Mouse (Mus musculus) liver, embryonic 15.5 days (tissue): ENCODE data around the gene Apol6. TPM values are rescaled to one million over a fixed set of nuclear protein-coding genes. Genes with fewer than 3 reads are reported as not detected.

Source experiments
- ATAC-seq: fragments of 200-750 bp; cut with Nextera tagmentation; 2 replicates; pipeline ENCODE4 v1.8.0; 2017; ENCODE audit warnings: moderate number of reproducible peaks, mild to moderate bottlenecking, moderate library complexity; ENCODE audit not compliant: insufficient read depth
- H3K27ac ChIP-seq: fragments of 300-500 bp; sonication (generic); replicated peaks from 2 replicates; pipeline ENCODE4 v1.5.1; 2015; ENCODE audit warnings: mild to moderate bottlenecking, inconsistent platforms
- H3K27me3 ChIP-seq: fragments of 300-500 bp; sonication (generic); 2 replicates; pipeline ENCODE4 v1.6.1; 2015; ENCODE audit warnings: mild to moderate bottlenecking, inconsistent platforms
- H3K36me3 ChIP-seq: fragments of 300-500 bp; sonication (generic); replicated peaks from 2 replicates; pipeline ENCODE4 v1.6.1; 2015; ENCODE audit warnings: moderate library complexity, mild to moderate bottlenecking, inconsistent platforms
- H3K4me1 ChIP-seq: fragments of 300-500 bp; sonication (generic); replicated peaks from 2 replicates; pipeline ENCODE4 v1.6.1; 2015; ENCODE audit warnings: inconsistent platforms
- H3K4me2 ChIP-seq: fragments of 300-500 bp; sonication (generic); 2 replicates; pipeline ENCODE4 v1.6.1; 2015; ENCODE audit warnings: moderate library complexity, mild to moderate bottlenecking, inconsistent platforms
- H3K4me3 ChIP-seq: fragments of 300-500 bp; sonication (generic); replicated peaks from 2 replicates; pipeline ENCODE4 v1.5.1; 2015; ENCODE audit warnings: mild to moderate bottlenecking, inconsistent platforms
- H3K9ac ChIP-seq: fragments of 300-500 bp; sonication (generic); 2 replicates; pipeline ENCODE4 v1.6.1; 2015; ENCODE audit warnings: moderate library complexity, mild to moderate bottlenecking, inconsistent platforms
- H3K9me3 ChIP-seq: fragments of 300-500 bp; sonication (generic); replicated peaks from 2 replicates; pipeline ENCODE4 v1.6.1; 2016; ENCODE audit warnings: inconsistent platforms
- WGBS: fragments of 180-500 bp; shearing (Covaris S2); methylation state at CpG from one replicate; pipeline ENCODE4 v1.1.7; 2015; ENCODE audit warnings: mixed read lengths; ENCODE audit not compliant: insufficient replicate concordance; 5-methylcytosine and 5-hydroxymethylcytosine counted together
- polyA plus RNA-seq: library from polyadenylated mRNA; unstranded; fragments of >200 nt; fragmentation: Nextera tagmentation; extraction: Ambion mirVana; gene quantifications from 2 replicates; pipeline ENCODE4 v1.2.1, GENCODE M21; 2015

Gene Apol6
- polyA plus RNA-seq, 1 experiment from 2014 or later = 0.15 TPM

GRCm38 (mm10) chr15:77071501-77071900 lies 27.0 kb downstream of the Apol6 start:
- Histone ChIP-seq H3K27me3 (no peaks in the 10 kb centered on the region; the same call in 1 of the 2 replicates), H3K4me3 (no peak overlapping the region), H3K9me3 (no peaks in the 10 kb centered on the region), H3K4me1 (peaks cover 14% of the 10 kb centered on the region), H3K4me2 (0 out of 2 replicates have a peak overlapping the region, but pooled peaks have one; percentile 2), H3K9ac (no peak overlapping the region), H3K36me3 (no peaks in the 10 kb centered on the region), H3K27ac (no peak overlapping the region)
- 4% methylated on average over 10 of the region's 10 CpGs for WGBS
- ATAC-seq = no peak

GRCm38 (mm10) chr15:77072556-77073163 lies 28.1 kb downstream of the Apol6 start:
- Histone ChIP-seq H3K4me1 (peaks cover 14% of the 10 kb centered on the region), H3K27me3 (no peaks in the 10 kb centered on the region; the same call in 1 of the 2 replicates), H3K27ac (0 out of 2 replicates have a peak overlapping the region, but pooled peaks have one; percentile 2), H3K4me2 (no peak overlapping the region), H3K9ac (no peak overlapping the region), H3K36me3 (no peaks in the 10 kb centered on the region), H3K4me3 (no peak overlapping the region), H3K9me3 (no peaks in the 10 kb centered on the region)
- 62% methylated on average over 4 of the region's 4 CpGs for WGBS
- no peak for ATAC-seq

GRCm38 (mm10) chr15:77076523-77076922 lies 32.0 kb downstream of the Apol6 start:
- H3K27ac ChIP-seq = no peak overlapping the region
- no peak overlapping the region for H3K9ac ChIP-seq
- H3K4me3 ChIP-seq = no peak overlapping the region
- peaks cover 11% of the 10 kb centered on the region for H3K4me1 ChIP-seq
- no peak for ATAC-seq
- no peaks in the 10 kb centered on the region for H3K9me3 ChIP-seq
- no peaks in the 10 kb centered on the region for H3K36me3 ChIP-seq
- H3K4me2 ChIP-seq = no peak overlapping the region
- 40% methylated on average over 3 of the region's 3 CpGs for WGBS
- H3K27me3 ChIP-seq = no peaks in the 10 kb centered on the region; the same call in 1 of the 2 replicates

- H3K27ac ChIP-seq = peak overlapping the region; percentile 15; the same call in 1 of the 2 replicates
Observed at GRCm38 (mm10) chr15:77077906-77078305, 33.4 kb downstream of the Apol6 start.

GRCm38 (mm10) chr15:77078786-77079185 lies 34.3 kb downstream of the Apol6 start:
- no peaks in the 10 kb centered on the region for H3K27me3 ChIP-seq
- no peak overlapping the region for H3K4me3 ChIP-seq
- 46% methylated on average over 3 of the region's 3 CpGs for WGBS
- no peaks in the 10 kb centered on the region for H3K36me3 ChIP-seq
- H3K9ac ChIP-seq = no peak overlapping the region
- H3K4me2 ChIP-seq = no peak overlapping the region
- H3K27ac ChIP-seq = 0 out of 2 replicates have a peak overlapping the region, but pooled peaks have one; percentile 14
- no peaks in the 10 kb centered on the region for H3K9me3 ChIP-seq
- ATAC-seq = no peak
- no peaks in the 10 kb centered on the region; the same call in 1 of the 2 replicates for H3K4me1 ChIP-seq

More at GRCm38 (mm10) chr15:77077906-77078305, 33.4 kb downstream of the Apol6 start:
- no peaks in the 10 kb centered on the region for H3K9me3 ChIP-seq
- no peak overlapping the region for H3K9ac ChIP-seq
- H3K4me2 ChIP-seq = no peak overlapping the region
- peak; percentile 81 for ATAC-seq
- H3K4me3 ChIP-seq = no peak overlapping the region
- H3K27me3 ChIP-seq = no peaks in the 10 kb centered on the region
- 61% methylated on average over 9 of the region's 9 CpGs for WGBS
- H3K4me1 ChIP-seq = no peaks in the 10 kb centered on the region; the same call in 1 of the 2 replicates
- H3K36me3 ChIP-seq = no peaks in the 10 kb centered on the region

- WGBS = 64% methylated on average over 14 of the region's 14 CpGs
- H3K4me1 ChIP-seq = no peaks in the 10 kb centered on the region; the same call in 1 of the 2 replicates
- no peaks in the 10 kb centered on the region for H3K36me3 ChIP-seq
- H3K4me2 ChIP-seq = no peak overlapping the region
- H3K9me3 ChIP-seq = no peaks in the 10 kb centered on the region
- no peak for ATAC-seq
- H3K27me3 ChIP-seq = no peaks in the 10 kb centered on the region
- no peak overlapping the region for H3K27ac ChIP-seq
- no peak overlapping the region for H3K9ac ChIP-seq
- H3K4me3 ChIP-seq = no peak overlapping the region
Observed at GRCm38 (mm10) chr15:77079256-77079822, 34.8 kb downstream of the Apol6 start.

- Histone ChIP-seq H3K4me1 (no peaks in the 10 kb centered on the region; the same call in 1 of the 2 replicates), H3K9me3 (no peaks in the 10 kb centered on the region), H3K4me2 (no peak overlapping the region), H3K36me3 (no peaks in the 10 kb centered on the region), H3K27me3 (no peaks in the 10 kb centered on the region), H3K9ac (no peak overlapping the region), H3K27ac (no peak overlapping the region), H3K4me3 (no peak overlapping the region)
- 62% methylated on average over 11 of the region's 11 CpGs for WGBS
- no peak for ATAC-seq
Observed at GRCm38 (mm10) chr15:77079890-77080361, 35.4 kb downstream of the Apol6 start.

GRCm38 (mm10) chr15:77080684-77081254 lies 36.2 kb downstream of the Apol6 start:
- Histone ChIP-seq H3K27ac (no peak overlapping the region), H3K4me3 (no peak overlapping the region), H3K9me3 (no peaks in the 10 kb centered on the region), H3K27me3 (no peaks in the 10 kb centered on the region), H3K4me2 (no peak overlapping the region), H3K4me1 (no peaks in the 10 kb centered on the region; the same call in 1 of the 2 replicates), H3K36me3 (no peaks in the 10 kb centered on the region), H3K9ac (no peak overlapping the region)
- ATAC-seq = no peak
- 68% methylated on average over 14 of the region's 14 CpGs for WGBS

- H3K9ac ChIP-seq = no peak overlapping the region
- no peaks in the 10 kb centered on the region; the same call in 1 of the 2 replicates for H3K4me1 ChIP-seq
- no peak overlapping the region for H3K4me2 ChIP-seq
- ATAC-seq = no peak
- no peak overlapping the region for H3K27ac ChIP-seq
- no peaks in the 10 kb centered on the region for H3K9me3 ChIP-seq
- 68% methylated on average over 5 of the region's 5 CpGs for WGBS
- no peak overlapping the region for H3K4me3 ChIP-seq
- H3K27me3 ChIP-seq = no peaks in the 10 kb centered on the region
- H3K36me3 ChIP-seq = no peaks in the 10 kb centered on the region
Observed at GRCm38 (mm10) chr15:77081454-77081853, 36.9 kb downstream of the Apol6 start.

GRCm38 (mm10) chr15:77085818-77086217 lies 41.3 kb downstream of the Apol6 start:
- Histone ChIP-seq H3K27ac (no peak overlapping the region), H3K27me3 (no peaks in the 10 kb centered on the region), H3K4me3 (no peak overlapping the region), H3K4me1 (no peaks in the 10 kb centered on the region), H3K9ac (no peak overlapping the region), H3K4me2 (no peak overlapping the region), H3K9me3 (no peaks in the 10 kb centered on the region), H3K36me3 (0 out of 2 replicates have a peak, but pooled peaks cover 3% of the 10 kb centered on the region)
- no peak for ATAC-seq
- 69% methylated on average over 7 of the region's 7 CpGs for WGBS

- Histone ChIP-seq H3K4me2 (no peak overlapping the region), H3K27me3 (no peaks in the 10 kb centered on the region), H3K27ac (no peak overlapping the region), H3K9ac (no peak overlapping the region), H3K9me3 (no peaks in the 10 kb centered on the region), H3K4me1 (no peaks in the 10 kb centered on the region), H3K4me3 (no peak overlapping the region), H3K36me3 (peaks cover 8% of the 10 kb centered on the region; the same call in 1 of the 2 replicates)
- ATAC-seq = no peak
- WGBS = 79% methylated on average over 1 of the region's 1 CpGs
Observed at GRCm38 (mm10) chr15:77086488-77086887, 42.0 kb downstream of the Apol6 start.
